Mouse (Mus musculus) CD4-positive helper T cell, adult 2 months (primary cell): ENCODE results near the gene Prim1.

ENCODE experiments used
- DNase-seq: peaks from one replicate; pipeline ENCODE4 v3.0.0-alpha.2; 2012; ENCODE audit warnings: low read depth, missing footprints, low spot score

Gene Prim1

GRCm38 (mm10) chr10:128015068-128015934, at the start of gene Prim1:
Gene Prim1, plus strand, starts transcription at chr10:128015168.
- DNase-seq = peak; percentile 86

GRCm38 (mm10) chr10:127966506-127966905, 48.5 kb upstream of the Prim1 start:
- DNase-seq = no peak

GRCm38 (mm10) chr10:127969820-127970219, 45.1 kb upstream of the Prim1 start:
- DNase-seq = no peak

GRCm38 (mm10) chr10:127970359-127970831, 44.6 kb upstream of the Prim1 start:
- no peak for DNase-seq

- DNase-seq = no peak
Measured at GRCm38 (mm10) chr10:127971135-127971534, 43.8 kb upstream of the Prim1 start.

GRCm38 (mm10) chr10:127974062-127974461, 40.9 kb upstream of the Prim1 start:
- no peak for DNase-seq

- DNase-seq = no peak
Measured at GRCm38 (mm10) chr10:127975503-127975902, 39.5 kb upstream of the Prim1 start.

GRCm38 (mm10) chr10:127984650-127985049, 30.3 kb upstream of the Prim1 start:
- DNase-seq = no peak

GRCm38 (mm10) chr10:127985601-127986000, 29.4 kb upstream of the Prim1 start:
- DNase-seq = no peak

GRCm38 (mm10) chr10:127996690-127997089, 18.3 kb upstream of the Prim1 start:
- no peak for DNase-seq

GRCm38 (mm10) chr10:127998260-127998659, 16.7 kb upstream of the Prim1 start:
- DNase-seq = no peak

- no peak for DNase-seq
Measured at GRCm38 (mm10) chr10:128003281-128003801, 11.6 kb upstream of the Prim1 start.

- peak; percentile 12 for DNase-seq
Measured at GRCm38 (mm10) chr10:128004918-128005317, 10.1 kb upstream of the Prim1 start.

- DNase-seq = no peak
Measured at GRCm38 (mm10) chr10:128005479-128005878, 9.5 kb upstream of the Prim1 start.

GRCm38 (mm10) chr10:128007446-128007845, 7.5 kb upstream of the Prim1 start, which contains the start of gene Hsd17b6:
Gene Hsd17b6, minus strand, starts transcription at chr10:128007611.
- DNase-seq = no peak

- peak; percentile 77 for DNase-seq
Measured at GRCm38 (mm10) chr10:128008207-128008889, 6.6 kb upstream of the Prim1 start.

GRCm38 (mm10) chr10:128009735-128010134, 5.2 kb upstream of the Prim1 start:
- DNase-seq = no peak

GRCm38 (mm10) chr10:128022196-128022595, 7.2 kb downstream of the Prim1 start:
- DNase-seq = no peak

GRCm38 (mm10) chr10:128023496-128023895, 8.5 kb downstream of the Prim1 start:
- DNase-seq = no peak

GRCm38 (mm10) chr10:128029931-128030330, 15.0 kb downstream of the Prim1 start:
- DNase-seq = no peak

- no peak for DNase-seq
Measured at GRCm38 (mm10) chr10:128030860-128031259, 15.9 kb downstream of the Prim1 start.

- DNase-seq = peak; percentile 65
Measured at GRCm38 (mm10) chr10:128036746-128037425, 21.9 kb downstream of the Prim1 start.
